Mouse (Mus musculus): ENCODE results near the gene Arhgap10. TPM values are rescaled to one million over a fixed set of nuclear protein-coding genes. Genes with fewer than 3 reads are reported as not detected.

Arhgap10 gene
- total RNA-seq, 4 experiments from 2014 or later: 14.7 to 37.5 (median 18.3) TPM

- DNase-seq: no peak
Observed at GRCm38 (mm10) chr8:77401934-77402333, 115.8 kb downstream of the Arhgap10 start.

DNA sequence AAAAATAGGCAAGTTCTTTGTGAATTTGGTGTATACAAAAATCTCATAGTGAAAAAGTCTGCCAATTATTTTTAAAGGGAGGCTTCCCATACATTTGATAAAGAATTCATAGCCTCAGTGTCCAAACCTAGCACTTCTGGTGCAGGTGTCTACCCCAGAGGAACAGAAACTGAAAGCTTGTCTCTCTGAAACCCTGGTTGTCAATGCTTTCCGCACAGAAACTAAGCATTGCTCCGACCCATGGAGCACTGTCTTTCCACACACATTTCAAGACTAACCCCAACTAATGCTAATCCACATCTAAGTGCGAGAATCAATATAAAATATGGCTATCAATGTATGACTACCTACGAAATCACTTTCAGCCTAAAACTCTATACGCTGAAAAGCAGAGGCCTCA lies 116.6 kb downstream of the Arhgap10 start:
- DNase-seq: no peak

- DNase-seq: no peak
Observed at GRCm38 (mm10) chr8:77384080-77384479, 133.7 kb downstream of the Arhgap10 start.

- DNase-seq: no peak
Observed at GRCm38 (mm10) chr8:77383671-77384070, 134.1 kb downstream of the Arhgap10 start.

DNA sequence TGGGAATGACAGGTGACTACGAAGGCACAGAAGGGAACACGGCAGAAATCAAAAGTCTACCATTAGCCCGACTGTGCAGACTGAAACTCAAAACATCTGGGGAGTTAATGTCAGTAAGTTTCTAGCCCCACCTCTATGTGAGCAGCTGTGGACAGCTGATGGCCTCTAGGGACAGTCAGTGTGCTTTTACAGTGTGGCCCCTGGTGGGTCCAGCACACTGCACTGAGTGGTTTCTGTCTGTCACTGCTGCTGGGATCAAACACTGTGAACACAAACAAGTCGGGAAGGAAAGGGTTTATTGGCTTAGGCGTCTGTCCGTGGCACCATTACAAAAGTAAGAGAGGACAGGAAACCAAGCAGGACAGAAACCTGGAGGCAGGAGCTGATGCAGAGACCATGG lies 136.9 kb downstream of the Arhgap10 start:
- DNase-seq: no peak

DNA sequence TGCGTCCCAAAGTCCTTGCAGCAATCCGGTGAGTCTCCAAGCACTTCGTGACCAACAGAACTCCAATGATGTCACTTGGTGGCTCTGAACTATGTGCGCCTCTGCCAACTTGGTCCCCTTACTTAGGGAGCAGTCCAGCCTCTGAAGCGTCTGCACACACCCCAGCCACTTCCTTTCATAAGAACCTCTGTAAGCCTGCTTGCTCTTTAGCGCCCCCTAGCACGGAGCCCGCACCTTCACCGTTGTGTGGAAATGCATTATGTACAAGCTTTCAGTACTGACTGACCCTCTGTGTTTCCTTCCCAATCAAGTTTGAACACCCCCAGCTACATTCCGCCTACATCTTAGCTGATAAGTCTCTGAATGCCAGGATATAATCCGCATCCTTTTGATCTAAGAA lies 138.5 kb downstream of the Arhgap10 start:
- no peak for DNase-seq

DNA sequence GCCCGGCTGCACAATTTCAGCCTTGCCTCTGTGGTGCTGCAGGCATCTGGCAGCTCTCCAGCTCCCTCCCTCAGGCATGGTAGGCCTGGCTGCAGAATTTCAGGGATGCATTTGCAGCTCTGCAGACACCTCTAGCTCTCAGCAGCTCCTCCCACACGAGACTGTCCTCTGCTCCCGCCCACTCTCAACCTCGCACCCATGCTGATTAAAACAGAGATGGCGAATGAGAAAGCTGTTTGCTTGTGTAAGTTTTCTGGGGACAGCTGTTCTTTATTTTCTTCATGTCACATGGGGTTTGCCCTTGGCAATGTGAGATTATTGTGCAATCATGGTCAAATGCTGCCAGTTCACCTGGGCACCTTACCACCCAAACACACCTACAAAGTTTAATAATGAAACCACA lies 141.3 kb downstream of the Arhgap10 start:
- DNase-seq: no peak

- no peak for DNase-seq
Observed at GRCm38 (mm10) chr8:77375999-77376398, 141.8 kb downstream of the Arhgap10 start.

DNA sequence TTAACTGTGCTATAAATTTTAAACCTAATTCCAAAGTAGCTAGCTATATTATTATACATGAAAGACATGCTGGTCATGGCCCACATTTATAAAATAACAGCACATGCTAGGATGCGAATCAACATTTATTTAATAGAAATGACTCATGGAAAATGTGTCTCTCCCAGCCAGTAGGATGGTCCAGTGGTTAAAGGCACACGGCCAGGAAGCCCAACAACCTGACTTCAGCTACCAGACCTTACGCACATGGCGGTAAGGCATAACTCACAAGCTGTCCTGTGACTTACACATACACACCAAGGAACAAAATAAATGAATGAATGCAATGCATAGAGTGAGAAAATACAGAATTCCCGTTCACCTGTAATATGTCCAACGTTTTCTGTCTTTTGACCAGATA lies 146.7 kb downstream of the Arhgap10 start:
- no peak for DNase-seq

DNA sequence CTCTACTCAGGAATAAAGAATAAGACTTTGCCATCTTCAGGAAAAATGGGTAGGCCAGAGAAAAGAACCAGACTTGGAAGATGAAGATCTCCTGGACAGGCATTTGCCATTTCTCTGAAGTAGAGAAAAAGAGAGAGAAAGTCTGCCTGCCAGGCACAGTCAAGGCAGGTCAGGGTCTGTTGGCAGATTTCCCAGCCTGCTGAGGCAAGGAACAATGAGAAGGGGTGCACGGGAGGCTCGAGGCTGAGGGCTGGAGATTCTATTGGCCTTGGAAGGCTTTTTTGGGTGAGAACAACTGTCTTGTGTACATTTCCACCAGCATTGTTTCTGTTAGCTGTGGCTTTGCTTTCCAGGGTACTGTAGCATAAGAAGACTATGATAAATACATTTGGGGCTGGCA lies 147.4 kb downstream of the Arhgap10 start:
- peak; percentile 65 for DNase-seq

GRCm38 (mm10) chr8:77369671-77370070 lies 148.1 kb downstream of the Arhgap10 start:
- no peak for DNase-seq

DNA sequence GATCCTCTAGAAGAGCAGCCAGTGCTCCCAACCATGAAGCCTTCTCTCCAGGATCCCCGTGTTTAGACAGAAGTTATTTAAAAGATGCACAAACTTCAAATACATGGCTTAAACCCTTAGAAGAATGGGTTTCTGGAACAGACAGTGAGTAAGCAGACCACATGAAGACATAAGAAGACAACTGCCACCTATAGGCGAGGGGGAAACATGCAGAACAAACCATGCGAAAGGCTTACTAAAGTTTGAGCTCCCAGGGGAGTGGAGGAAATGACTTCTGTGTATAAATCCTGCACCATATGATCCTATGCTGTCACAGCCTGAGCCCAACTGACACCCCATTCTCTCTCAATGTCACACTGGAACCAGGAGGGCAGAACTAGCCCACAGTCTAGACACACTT lies 150.7 kb downstream of the Arhgap10 start:
- no peak for DNase-seq

- no peak for DNase-seq
Observed at GRCm38 (mm10) chr8:77366446-77366845, 151.3 kb downstream of the Arhgap10 start.

GRCm38 (mm10) chr8:77365990-77366389 lies 151.8 kb downstream of the Arhgap10 start:
- DNase-seq: no peak

DNA sequence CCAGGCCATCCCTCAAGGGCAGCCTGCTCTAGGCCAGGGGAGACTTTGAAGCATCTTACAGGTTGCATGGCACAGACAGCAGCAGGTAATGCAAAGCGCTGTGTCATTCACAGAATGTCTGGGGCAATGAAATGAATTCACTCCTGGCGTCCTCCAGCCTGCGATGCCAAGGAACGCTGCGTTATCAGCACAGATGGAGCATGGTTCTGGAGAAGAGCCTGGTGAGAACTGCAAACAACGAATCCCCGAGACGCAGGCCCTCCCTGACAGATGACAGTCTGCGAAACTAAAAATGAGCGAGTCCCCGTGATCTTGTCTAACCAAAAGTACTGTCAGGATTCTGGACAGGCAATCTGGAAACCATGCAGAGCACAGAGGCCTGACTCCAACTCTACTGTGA lies 153.3 kb downstream of the Arhgap10 start:
- DNase-seq: no peak

- DNase-seq: no peak
Observed at GRCm38 (mm10) chr8:77360853-77361252, 156.9 kb downstream of the Arhgap10 start.

GRCm38 (mm10) chr8:77360423-77360822 lies 157.3 kb downstream of the Arhgap10 start:
- no peak for DNase-seq

- no peak for DNase-seq
Observed at GRCm38 (mm10) chr8:77357126-77357525, 160.6 kb downstream of the Arhgap10 start.

DNA sequence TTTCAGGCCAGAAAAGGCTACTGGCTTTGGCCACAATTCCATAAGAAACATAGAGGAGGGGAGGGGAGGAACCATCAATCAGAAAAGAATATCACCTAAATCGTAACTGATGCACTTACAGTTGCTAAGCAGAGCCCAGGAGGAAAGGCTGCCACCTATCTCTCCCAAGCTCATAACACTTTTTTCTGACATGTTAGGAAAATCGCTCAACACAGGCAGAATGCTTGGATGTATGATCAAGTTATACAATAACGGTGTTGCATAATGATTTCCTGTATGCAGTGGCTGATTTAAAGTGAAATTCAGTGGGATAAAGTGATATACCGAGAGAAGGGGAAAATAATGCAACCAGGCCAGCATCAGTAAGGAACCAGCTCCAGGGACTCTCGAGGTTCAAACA lies 162.4 kb downstream of the Arhgap10 start:
- DNase-seq: no peak

- no peak for DNase-seq
Observed at GRCm38 (mm10) chr8:77354189-77354588, 163.6 kb downstream of the Arhgap10 start.

GRCm38 (mm10) chr8:77351177-77351860 lies 166.4 kb downstream of the Arhgap10 start:
- DNase-seq: no peak

GRCm38 (mm10) chr8:77350121-77350777 lies 167.5 kb downstream of the Arhgap10 start:
- DNase-seq: no peak

DNA sequence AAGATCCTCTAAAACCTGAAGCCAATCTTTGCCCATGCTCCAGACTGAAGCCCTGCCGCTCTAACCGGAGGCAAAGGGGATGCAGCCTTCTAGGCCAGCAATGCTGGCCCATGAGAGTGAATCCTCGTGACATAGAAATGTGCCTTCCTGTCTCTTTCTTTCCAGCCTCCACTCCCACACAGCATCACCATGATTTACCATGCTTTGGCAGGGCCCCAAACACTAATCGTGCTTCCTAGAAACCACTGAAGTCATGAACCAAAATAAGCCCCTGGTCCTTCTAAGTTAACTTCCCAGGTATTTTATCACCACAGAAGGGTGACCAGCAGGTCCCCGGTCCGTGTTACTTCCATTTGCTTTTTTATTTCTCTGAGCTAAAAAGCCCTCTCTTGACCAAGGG lies 173.8 kb downstream of the Arhgap10 start:
- no peak for DNase-seq

DNA sequence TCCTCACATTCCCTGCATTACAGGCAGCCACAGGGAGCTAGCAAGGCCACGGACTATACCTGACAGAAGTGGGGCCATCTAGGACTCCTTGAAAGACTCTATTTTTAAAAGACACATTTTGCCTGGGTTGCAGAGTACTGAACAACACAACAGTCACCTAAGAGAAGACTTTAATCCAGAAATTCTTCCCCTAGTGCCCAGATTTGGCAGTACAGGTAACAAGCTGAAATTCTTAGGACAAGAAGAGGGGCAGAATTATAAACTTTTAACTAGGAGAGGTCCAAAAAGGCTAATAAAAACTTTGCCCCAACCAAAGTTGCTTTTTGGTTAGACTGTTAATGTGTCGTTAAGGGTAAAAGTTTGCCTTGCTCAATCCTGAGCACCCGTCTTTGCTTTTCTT lies 174.4 kb downstream of the Arhgap10 start:
- no peak for DNase-seq
